Mouse (Mus musculus): ENCODE measurements at regions not wholly inside any gene's neighbourhood (a gene's known extent, or its start where the extent isn't known, plus 50 kb on each side); places are given as distances from the start of the nearest gene placed in this dataset.

DNA sequence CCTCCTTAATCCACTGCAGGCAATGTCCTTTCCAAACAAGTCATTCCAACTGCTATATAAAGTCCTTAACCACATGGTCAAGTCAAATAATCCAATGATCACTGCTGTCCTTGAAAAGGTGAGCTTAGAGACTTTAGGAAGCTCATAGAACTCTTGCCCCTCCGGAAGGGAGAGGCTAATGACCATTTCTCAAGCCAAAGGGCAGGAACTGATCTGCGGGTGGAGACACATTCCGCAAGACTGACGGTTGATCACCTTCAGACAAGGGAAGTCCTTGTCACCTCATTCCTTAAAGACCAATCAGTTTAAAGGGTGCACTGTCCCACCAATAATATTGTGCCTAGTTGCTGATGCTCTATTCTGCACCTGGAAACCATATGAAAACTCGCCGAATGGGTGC, 96.4 kb upstream of the Id4 start:
- DNase-seq (ENCODE audit: low spot score in 2 of 2) = no peak

DNA sequence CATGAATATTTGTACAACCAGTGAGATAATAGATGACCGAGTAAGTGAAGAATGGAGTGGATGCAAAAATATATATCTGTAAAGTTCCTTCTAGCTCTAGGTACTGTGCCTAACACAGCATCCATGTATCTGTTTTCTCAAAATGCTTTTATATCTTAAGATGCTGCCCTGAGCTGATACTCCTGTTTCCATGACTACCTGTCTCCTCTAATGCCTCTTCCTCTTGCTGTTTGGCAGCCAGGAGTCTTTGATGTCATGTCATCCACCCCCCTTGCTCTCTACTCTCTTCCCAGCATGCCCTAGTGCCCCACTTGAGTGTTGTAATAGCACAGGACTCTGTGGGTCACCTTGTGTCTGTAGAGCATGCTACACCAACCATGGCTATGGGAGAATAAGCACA, 95.2 kb upstream of the Id4 start:
- DNase-seq (ENCODE audit: low spot score in 2 of 2) = no peak

DNA sequence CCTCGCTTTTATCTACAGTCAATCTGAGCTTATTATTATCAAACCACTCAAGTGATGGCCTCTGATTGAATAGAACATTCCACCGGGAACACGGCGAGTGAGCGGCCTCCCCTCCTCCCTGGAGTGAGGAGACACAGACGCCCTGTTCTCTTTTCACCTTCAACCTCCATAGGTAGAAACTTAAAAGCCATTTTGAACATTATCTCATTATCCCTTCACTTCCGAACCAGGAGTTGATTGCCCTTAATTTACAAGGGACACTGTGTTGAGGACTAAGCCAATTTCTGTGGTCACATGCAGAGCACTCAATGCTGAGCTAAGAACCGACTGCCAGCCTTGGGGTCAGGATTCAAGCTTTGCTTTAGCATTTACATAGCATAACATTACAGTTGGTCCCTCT, 93.1 kb upstream of the Id4 start:
- DNase-seq (ENCODE audit: low spot score in 2 of 2) = no peak

DNA sequence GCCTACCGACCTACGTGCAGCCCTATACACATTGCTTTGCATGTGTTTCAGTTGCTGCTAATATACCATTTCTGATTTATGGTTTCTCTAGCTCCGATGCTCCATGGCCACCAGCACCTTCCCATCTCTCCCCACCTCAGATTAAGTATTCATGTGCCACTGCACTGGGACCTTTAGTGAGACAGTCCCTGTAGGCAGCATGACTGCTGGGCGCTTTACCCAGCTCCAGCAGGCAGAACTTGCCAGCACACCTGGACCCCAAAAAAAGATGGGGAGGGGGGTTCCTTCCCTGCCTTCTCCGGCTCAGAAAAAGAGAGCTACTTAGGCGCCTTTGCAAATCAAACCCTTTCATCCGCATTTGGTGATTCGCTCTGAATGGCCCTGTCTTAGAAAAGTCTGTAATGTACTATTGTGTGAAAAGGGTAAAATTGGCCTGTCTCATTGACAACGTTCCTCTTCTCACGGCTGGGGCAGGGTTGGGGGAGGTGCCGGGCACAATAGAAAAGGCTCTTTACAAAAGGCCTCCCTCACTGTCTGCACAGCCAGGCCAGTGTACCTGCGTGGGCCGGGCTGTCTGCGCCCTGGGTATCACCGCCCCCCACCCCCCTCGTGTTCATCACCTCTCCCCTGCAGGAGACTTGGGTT, 89.6 kb upstream of the Id4 start:
- no peak for DNase-seq (ENCODE audit: low spot score in 2 of 2)

DNA sequence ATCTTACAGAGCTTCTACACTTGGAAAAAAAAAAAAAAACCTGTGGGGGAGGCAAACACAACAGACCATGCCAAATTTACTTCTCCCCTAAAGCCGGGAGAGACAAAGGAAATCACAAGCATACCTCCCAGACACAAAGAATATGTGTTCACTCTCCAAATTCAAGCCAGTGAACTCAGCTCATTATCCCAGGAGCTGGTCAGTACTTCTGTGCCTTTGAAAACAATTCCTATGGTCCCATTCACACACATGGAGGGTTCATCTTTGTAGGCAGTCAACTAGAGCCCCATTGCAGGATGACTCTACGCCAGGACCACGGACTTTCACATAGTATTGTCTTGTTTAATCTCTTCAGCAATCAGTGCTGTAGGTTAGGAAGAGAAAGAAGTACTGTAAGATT, 89.0 kb upstream of the Id4 start:
- no peak for DNase-seq (ENCODE audit: low spot score in 2 of 2)

DNA sequence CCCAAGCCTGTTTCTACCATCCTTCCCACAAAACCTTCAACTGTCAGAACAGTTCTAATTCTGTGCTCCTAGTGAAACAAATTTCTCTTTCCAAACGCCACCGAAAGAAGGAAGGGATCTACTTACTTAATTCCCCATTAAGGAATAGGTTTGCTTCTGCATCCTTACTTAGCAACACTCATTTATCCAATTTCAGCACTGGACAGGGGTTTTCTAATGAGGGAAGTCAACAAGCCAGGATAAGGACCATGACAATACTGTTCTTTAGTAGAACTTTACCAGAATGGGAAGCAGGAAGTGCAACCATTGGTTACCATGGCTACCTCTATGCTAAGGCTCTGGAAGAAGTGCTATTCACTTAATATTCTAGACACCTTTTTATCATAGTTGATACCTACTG, 68.6 kb upstream of the Id4 start:
- DNase-seq (ENCODE audit: low spot score in 2 of 2) = no peak

DNA sequence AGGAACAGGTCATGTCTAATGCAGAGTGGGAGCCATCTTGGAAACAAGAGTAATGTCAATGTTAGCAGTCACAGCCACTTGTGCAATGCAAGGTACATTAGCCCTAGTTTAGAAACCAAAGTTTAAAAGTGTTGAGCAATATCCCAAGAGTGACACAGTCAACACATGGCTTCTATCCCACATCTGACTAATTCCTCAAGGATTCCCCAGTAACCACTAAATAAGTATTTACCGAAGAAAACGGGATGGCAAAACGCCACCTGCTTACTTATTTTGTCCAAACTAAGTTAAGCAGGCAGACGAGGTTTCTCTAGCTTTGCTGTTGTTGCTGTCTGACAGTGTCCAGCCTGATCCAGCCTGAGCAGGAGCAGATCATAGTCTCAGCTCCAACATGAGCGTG, 67.1 kb upstream of the Id4 start:
- DNase-seq (ENCODE audit: low spot score in 2 of 2) = no peak

DNA sequence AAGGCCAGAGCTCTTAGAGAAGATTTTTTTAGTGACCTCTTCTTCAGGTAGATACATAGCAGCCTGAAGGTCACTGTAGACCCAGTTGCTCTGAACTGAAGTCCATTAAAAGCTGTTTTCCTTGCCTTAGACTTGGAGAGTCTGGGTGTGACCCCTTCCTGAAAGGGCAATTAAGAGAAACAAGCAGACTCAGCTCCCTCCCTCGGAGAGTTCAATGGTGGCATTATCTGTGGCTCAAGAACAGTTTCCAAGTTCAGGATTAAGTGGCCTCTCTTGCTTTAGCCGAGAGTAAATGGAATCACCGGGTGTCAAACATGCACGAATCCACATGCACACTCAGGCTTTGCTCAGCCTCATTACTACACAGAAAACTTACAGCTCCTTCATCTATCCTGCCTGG, 53.2 kb upstream of the Id4 start:
- no peak for DNase-seq (ENCODE audit: low spot score in 2 of 2)

Data from layer of hippocampus, adult 8-10 months (tissue).